Mouse (Mus musculus): Measurements from ENCODE around the gene Minos1.

Minos1 gene

DNA sequence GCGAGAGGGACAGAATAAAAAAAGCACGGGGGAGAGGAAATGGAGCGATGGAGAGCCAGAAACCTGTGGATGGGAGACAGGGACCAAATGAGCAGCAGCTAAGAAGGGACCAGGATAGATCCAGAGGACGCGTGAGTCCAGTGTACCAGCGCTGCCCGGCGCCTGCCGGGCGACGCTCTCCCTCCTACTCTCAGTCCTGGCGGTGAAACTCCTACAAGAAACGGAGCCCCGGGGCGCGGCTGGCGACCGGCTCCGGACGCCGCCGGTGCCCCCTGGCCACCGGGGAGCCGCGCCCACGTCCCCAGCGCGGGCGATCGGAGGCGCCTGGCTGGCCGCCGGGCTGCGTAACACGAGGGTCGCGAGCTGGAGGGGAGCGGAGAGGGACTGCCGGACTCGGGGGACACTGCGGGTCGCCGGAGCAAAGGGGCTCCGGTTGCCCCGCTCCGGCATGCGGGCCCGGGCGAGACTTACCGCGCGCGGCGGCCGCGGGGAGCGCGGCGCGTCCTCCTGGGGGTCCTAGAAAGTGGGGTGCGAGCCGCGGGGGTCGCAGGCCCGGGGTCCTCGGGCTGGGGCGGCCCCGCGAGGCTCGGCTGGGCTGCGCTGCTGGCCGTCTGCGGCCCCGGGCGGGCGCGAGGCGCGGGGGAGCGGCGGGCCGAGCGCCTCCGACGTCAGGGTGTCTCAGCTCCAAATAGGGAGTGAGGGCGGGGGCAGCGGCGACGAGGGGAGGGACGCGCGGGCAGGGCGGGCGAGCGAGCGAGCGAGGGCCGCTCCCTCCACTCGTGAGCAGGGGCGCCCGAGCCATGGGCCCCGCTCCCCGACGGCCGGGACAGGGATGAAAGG, 38.3 kb downstream of the Minos1 start, which contains the start of gene Nbl1:
TSS of gene Nbl1 (minus strand) at position 638 of the 840 bp plus-strand sequence.
- DNase-seq, result peak in 1 of 2 experiments; percentile 40

DNA sequence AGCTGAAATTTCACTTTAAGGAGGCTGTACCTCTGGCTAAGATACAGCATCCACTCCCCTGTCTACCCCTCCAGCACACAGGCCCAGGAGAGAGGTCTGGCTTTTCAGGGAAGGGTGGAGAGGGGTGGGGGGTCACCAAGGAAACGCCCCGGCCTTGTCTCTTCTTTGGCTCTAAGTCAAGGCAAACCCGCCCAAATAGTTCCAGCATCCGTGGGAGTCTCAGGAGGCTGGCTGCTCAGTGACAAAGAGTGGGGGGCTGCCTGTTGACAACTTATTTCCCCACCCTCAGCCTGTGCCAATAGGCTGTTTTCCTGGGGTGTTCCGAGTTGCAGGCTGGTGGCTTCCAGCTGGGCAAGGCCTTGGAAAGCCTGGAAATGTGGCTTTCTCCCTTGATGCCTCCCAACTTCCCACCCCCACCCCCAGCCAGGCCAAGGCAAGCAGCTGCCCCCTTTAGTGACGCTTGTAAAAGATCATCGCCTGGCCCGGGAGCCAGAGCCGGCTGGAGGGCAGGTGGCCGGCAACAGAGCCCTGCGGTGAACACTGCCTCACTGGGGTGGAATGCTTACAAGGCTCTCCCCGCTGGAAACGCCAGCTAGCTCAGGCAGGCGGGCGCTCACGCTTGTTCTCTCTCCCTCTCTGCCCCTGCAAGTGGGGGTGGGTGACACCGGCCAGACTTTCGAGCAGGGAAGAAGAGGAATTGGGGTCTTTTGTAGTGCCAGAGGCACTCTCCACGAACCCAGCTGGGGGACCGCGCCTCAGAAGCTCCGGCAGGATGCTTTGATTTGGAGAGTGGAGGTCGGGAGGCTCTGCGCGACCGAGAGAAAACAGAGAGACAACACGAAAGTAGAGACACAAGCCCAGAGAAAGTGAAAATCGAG, 39.2 kb downstream of the Minos1 start:
- no peak for DNase-seq

DNA sequence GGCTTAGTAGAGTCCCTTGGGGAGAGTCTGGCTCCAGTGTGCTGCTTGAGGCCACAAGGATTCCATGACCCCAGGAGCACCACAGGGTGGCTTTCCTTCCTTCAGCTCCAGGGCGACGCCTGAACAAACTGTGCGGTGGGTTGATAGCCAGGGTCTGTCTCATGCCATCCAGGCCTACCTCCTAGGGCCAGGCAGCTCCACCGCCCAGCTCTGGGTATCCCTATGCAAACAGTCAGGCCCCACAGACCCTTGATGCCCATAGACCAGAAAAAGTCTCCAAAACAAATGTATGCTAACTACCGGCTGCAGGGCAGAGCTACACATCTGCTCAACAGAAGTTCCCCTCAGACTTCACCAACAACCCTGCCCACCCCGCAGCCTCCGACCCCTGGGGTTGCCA, 39.8 kb downstream of the Minos1 start:
- no peak for DNase-seq

DNA sequence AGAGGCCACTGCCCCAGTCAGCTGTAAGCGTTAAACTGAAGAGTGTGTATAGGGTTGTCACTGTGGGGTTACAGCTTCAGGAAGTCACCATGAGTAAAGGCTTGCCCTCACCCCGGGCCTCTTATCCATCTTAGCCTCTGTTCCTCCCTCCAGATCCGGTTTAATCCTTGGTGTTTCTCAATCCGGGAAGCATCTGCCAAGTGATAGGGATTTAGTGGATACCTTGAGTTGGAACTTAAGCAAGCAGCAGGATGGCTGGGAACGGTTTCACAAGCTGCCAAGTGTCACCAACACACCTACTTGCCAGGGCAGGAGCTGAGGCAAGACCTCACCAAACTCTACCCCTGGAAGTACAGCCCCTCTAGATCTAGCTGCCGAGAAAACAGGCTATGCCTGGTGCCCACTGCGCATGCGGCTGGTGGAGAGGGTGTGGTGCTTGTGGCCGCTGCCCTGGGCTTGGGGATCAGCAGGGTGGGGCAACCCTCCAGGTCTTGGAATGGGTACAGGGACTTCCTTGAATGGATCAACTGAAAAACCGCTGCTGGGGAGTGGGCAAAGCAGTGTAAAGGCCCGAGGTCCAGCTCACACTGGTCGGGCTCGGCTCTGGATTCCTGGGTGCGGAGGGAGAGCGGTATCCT, 40.5 kb downstream of the Minos1 start:
- no peak for DNase-seq

DNA sequence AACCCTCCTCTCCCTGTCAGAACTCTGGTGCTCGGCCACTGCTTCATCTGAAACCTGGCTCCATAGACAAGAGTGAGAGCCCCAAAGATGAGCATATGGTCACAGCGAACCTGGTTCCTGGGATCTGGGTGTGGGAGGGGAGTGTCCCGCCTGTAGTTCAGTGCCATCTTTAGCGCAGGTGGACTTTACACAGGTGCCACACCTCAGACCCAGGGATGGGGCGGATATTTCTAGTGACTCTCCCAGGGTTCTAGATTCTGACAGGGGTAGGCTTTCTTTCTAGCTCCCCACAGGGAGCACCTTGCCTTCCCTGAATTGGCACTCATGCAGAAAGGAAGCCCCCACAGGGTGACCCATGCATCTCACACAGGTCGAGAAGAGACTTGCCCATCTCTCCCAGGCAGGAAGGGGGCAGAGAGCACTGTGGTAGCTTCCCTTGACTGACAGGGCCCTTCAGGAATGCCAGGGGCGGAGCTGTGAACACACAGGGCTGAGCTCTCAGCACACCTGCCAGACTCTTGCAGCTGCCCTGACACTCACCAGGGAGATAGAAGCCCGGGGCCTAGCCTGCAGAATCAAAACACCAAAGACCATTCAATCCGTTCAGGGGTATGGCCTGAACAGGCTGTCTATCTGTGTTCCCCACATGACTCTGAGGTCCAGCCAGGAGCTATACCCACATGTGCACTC, 41.8 kb downstream of the Minos1 start:
- DNase-seq, result no peak

DNA sequence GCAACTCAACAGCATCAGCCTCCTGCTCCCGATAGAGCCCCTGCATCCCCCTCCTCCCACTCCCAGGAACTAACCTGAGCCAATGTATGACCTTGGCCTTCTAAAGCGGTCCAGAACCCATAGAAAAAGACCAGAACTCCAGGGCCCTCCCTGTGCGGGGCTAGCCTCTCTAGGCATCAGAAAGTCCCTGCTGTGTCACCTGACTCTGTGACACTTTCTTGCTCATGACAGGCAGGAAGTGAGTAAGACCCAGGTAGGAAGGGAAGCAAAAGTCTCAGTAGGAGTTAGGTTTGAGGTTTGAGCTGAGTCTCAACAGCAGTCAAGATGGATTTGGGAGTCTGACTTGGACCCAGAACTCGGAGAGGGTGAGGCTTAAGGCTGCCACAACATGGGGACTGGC, 43.9 kb downstream of the Minos1 start:
- no peak for DNase-seq

DNA sequence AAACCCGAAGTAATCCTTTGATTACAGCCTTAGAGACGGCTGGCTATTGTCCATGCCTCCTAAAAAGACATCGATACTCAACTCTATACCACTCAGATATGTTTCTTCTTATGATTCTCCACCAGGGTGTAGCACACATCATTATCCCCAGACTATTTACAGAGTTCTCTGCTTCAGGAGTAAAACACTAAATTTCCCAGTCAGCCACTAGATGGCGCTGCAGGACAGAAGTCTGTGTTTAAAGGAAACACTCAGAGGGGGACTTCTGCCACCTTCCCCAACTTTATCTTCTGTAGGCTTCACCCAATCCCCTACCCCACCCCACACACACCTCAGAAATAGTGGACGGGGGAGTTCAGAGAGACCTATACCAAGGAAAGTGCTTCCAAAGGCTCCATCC, 44.9 kb downstream of the Minos1 start:
- DNase-seq, result peak; percentile 82 to 90

DNA sequence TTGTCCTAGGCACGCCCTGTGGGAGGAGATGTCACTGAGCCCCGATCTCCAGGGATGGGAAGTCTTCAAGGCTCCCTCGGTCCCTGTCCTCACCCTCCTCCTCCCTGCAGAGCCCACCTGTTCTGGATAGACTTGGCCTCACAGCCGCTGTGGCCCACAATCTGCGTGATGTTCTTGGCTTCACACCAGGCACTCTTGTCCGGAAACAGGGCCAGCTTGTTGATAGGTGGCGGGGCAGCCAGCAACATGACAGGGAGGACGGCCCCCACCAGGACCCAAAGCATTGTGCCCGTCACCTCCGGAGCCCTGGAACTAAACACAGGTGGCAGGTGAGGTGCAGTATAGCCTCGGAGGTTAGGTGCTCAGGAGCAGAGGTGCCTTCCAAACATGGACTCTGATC, 45.6 kb downstream of the Minos1 start:
- DNase-seq, result no peak

DNA sequence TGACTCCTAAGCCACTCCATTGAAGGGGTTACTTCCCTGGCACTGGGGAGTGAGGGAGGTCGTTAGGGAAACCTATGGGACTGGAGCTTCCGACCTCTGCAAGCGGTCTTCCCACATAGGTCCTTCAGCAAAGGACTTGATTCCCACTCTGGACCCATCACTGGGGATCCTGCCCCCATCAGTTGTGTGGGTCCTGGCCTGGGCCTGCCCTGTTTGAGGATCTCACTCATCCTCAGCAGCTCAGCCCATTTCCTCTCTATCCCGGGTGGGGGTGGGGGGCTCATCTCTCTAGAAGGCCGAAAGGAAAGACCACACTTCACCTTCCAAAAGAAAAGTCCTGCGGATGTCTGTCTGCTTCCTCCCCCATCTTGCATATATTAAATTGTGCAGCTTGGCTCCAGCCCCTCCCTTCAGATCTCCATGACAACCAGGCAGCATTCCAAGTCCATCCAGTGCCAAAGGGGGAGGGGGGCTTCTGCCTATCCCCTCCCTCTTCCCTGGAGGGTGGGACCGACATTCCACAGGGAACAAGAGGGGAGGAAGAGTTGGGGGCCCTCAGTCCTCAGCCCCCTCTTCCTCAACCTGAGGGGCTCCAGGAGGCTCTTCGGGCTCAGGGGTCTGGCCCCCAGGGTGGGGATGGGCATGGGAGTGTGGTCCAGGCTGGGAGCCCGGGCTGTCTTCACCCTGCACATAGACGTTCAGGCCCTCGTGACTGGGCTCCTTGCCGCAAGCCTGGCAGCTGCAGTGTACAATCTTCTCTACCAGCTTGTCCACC, 47.9 kb downstream of the Minos1 start:
- DNase-seq, result peak in 1 of 2 experiments; percentile 33

DNA sequence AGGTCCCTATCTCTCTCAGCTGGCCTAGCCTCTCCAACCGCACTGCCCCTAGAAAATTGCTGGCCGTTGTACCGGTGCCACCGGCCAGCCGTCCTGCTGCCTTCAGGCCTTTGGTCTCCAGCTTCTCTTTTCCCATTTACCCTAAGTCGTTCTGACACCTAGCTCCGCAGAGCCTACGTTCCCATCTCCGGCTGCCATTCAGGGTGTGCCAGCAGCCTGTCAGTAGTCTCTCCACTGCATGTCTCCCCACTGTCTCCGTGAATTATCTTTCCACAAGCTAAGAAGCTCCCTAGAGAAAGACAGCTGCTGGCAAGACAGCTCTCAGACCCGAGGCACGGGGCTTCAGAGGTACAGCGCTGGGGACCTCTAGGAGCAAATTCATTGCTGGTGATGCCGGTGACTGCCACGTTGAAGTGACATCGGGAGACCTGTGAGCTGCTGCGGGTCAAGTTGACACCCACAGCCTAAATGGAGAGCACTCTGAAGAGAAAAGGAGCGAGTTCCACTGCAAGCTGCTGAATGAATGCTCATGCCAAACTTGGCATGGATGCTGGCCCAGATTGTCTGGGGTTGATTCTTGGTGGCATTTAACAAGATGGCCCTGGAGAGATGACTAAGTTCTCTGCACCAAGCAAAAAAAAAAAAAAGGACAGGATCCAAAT, 49.5 kb downstream of the Minos1 start:
- DNase-seq, result peak; percentile 55 to 71

DNA sequence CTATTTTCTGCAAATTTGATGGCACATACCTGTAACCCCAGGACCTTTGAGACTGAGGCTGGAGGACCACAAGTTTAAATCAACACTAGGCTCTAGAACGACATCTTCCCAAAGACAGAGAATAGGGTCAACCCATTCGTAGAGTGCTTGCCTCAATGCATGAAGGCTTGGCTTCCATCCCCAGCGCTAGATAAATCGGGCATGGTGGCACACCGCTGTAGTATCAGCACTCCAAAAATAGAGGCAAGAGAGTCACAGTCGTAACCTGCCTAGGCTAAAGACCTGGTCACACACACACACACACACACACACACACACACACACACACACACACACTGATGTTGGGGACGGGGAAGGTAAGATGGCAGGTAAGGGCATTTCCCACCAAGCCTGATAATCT, 50.7 kb downstream of the Minos1 start:
- no peak for DNase-seq

DNA sequence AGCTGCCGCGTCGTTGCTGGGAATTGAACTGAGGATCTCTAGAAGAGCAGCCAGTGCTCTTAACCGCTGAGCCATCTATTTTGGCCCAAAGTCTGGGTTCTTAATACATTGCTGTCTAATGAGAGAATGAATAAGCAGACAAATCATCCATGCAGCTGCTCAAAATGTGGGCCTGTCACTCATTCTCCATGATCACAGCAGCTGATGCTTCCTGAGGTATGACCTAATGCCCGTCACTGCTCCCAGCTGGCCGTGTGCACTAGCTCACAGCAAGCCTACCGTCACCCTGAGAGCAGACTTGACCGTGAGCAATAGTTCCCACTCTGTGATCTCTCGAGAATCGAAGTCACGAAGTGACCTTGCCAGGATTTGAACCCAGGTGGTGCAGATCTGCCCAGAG, 51.5 kb downstream of the Minos1 start:
- DNase-seq, result no peak

DNA sequence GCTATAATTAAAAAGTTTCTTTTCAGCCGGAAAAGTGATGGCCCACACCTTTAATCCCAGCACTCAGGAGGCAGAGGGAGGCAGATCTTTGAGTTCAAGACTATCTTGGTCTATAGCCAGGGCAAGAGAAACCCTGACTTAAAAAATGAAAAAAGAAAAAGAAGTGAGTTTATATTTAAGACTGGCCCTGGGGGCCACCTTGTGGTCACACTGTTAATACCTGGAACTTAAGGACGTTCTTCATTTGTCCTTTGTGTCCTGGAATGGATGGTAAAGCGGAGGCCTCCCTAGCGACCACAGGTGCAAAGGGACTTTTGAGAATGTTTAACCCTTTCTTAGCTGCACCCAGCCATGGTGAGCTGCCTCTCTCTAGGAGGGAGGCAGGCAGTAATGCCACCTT, 52.2 kb downstream of the Minos1 start:
- peak in 1 of 2 experiments; percentile 39 for DNase-seq

DNA sequence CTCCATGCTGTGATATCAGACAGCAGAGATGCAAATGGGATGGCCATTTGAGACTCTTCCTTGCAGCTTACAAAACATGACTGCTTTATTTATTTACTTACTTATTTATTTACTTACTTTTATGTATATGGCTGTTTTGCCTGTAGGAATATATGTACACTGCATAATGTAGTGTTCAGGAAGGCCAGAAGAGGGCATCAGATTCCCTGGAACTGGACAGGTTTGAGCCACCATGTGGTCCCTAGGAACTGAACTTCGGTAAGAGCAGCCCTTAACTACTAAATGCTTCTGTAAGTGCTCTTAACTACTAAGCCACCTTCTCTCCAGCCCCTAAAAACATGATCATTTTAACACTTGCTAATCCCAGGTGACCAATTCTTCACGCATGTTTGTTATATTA, 52.6 kb downstream of the Minos1 start:
- DNase-seq, result peak in 1 of 2 experiments; percentile 56

DNA sequence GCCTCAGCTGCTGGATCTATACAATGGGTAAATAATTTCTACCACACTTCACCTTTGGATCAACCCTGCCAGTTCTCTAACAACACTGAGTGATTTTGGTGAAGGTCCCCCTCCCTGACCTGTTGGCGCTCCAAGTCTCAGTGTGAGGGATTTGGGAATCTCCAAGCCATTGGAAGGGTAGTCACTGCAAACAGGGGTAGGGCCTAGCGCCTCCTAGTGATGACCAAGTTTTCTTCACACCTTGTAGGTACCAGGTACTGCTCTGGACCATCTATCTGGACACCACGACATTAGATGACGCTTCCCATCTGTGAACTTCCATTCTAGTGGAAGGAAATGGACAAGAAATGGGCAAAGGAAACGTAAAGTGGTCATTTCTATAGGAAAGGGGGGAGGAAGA, 55.0 kb downstream of the Minos1 start:
- peak; percentile 44 to 61 for DNase-seq

DNA sequence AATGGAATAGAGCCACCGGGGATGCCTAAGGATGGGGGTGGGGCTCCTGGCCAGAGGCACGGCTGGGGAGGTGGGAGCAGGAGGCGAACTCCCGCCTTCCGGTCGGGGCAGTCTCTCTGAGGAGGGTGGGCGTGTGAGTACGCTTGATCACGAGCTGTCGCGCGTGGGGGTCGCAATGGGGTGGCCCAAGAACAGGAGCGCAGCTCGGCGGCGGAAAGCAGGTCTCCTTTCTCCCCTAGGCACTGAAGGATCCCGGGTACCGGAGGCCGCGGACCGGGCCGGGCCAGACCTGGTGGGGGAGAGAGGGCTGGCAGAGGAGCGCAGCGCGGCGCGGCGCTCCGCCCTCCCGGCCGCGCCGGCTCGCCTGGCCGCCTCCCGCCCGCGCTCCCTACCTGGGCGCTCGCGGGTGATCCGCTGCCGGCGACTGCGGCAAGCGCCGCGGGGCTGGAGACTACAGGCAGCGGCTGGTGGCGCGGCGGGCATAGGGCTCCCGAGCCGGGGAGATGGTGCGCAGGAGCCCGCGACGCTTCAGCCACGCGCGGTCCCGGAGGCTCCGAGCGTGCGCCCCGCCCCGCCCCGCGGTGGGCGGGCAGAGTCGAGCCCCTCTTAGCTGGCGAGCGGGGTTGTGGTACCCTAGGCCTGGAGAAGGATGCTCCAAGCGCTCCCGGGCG, 55.7 kb downstream of the Minos1 start, which contains the start of gene Htr6:
TSS of gene Htr6 (minus strand) at position 530 of the 671 bp plus-strand sequence.
- DNase-seq, result peak; percentile 39 to 55

DNA sequence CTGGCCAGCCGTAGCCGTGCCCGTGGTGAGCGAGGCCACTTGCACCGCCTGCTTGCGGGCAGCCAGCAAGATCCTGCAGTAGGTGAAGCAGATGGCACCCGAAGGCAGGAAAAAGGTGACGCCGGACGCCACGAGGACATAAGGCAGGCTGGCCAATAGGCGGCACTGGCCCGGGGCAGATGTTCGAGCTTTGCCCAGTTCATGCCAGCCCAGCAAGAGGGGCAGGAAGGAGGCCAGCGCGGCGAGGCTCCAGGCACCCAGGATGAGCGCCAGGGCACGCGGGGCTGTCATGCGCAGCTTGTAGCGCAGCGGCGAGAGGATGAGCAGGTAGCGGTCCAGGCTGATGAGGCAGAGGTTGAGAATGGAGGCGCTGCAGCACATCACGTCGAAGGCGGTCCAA, 56.9 kb downstream of the Minos1 start:
- DNase-seq, result peak; percentile 30 to 54

DNA sequence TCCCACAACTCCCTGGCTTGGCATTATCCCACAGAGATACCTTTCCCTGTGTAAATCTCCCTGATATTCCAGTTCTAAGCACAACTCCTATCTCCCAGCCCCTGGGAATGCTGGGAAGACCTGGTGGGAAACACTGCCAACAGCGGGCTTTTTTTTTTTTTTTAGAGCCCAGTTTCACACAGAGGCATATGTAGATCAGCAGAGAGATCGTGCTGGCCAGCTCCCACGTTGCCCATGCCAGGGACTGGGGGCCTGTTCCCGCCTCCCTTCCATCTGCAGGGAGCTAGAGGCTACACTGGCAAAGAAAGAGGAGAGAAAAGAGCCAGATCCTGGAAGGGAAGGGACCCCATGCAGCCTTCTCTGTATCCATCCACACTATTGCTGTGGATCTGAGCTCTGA, 62.6 kb downstream of the Minos1 start:
- DNase-seq, result no peak

DNA sequence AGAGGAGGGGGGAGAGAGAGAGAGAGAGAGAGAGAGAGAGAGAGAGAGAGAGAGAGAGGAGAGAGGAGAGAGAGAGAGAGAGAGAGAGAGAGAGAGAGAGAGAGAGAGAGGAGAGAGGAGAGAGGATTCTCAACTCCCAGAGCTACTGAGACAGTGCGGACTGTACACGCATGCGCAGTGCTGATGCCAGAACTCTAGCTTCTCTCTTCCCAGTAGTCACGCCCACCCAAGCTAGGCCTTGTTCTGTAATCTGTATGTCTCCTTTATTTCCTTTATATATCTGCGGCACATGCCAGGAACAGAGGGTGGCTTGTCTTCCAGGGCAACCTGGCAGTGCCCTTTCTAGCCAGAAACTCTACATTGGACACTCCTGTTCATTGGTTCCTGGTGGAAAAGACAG, 66.1 kb downstream of the Minos1 start:
- DNase-seq, result no peak

DNA sequence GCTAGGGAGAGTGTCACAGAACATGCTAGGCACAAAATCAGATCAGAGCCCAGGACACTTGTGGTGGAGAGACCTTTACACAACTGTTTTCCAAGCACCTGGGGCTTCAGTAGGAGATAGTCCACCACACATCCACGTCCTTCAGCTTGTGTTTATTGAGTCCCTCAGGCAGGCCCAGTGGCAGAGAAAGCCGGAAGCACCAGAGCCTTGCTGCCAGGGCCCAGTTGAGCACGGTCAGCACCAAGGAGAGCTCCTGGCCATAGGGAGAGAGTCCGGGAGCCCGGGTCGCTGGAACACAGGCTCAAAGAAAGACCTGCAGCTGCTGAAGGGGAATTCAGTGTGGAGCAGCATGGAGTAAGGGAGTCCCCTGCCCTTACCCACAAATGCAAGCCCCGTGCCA, 71.3 kb downstream of the Minos1 start:
- DNase-seq, result no peak

DNA sequence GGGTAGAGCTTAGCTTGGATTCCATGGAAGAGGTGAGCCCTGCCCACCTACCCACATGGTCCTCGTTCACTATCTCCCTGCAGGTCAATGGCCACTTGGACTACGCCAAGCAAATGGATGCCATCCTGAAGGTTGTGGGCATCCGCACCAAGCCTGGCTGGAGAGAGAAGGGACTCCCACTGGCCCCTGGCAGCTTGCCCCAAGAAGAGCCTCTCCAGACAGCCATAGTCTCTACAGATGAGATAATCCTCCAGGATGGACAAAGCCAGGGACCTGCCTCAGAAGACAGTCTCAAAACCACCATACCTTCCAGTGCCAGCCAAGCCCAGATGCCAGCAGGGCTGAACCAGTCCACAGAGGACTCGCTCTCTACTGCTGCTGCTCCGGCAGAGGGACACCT, 72.9 kb downstream of the Minos1 start:
- DNase-seq, result no peak

All from cerebellum, postnatal 25 days (tissue).